Mouse (Mus musculus): Measurements from ENCODE around the gene Trim14. TPM values are rescaled to one million over a fixed set of nuclear protein-coding genes. Genes with fewer than 3 reads are reported as not detected.

The Trim14 gene
- total RNA-seq, 2 experiments from 2014 or later, result 0.88 to 1.1 TPM

DNA sequence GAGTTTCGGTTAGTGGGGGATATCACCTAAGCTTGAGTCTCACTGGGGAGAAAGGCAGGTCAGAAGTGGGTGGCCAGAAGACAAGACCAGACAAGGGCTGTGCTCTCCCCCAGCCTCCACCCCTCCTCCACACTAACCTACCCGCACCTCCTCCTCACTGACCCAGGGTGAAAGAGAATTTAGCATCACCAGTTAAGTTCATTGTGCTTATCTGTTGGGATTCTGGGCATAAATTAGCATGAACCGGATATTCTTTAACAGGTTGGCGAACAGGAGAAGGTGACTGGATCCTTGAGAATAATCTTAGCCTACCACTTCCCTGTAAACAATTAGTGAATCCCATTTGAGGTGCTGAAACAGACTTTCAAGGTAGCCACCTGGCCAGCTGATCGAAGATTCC is 60.8 kb downstream of the Trim14 start:
- no peak for DNase-seq

DNA sequence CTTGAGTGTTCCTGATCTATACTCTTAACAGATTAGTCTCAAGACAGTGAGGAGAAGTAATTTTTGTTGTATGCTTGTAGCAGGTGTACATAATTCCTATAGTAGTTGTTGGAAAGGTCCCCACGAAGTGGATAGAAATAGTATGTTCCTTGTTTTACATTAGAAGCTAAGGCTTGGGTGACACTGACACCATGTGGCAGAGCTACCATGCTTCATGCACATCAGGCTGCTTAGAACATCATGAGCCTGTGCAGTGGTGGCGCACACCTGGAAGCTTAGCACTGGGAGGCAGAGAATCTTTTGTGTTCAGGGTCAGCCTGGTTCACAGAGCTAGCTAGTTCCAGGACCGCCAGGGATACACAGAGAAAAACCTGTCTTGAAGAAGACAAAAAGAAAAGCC is 70.2 kb downstream of the Trim14 start:
- DNase-seq, result no peak

DNA sequence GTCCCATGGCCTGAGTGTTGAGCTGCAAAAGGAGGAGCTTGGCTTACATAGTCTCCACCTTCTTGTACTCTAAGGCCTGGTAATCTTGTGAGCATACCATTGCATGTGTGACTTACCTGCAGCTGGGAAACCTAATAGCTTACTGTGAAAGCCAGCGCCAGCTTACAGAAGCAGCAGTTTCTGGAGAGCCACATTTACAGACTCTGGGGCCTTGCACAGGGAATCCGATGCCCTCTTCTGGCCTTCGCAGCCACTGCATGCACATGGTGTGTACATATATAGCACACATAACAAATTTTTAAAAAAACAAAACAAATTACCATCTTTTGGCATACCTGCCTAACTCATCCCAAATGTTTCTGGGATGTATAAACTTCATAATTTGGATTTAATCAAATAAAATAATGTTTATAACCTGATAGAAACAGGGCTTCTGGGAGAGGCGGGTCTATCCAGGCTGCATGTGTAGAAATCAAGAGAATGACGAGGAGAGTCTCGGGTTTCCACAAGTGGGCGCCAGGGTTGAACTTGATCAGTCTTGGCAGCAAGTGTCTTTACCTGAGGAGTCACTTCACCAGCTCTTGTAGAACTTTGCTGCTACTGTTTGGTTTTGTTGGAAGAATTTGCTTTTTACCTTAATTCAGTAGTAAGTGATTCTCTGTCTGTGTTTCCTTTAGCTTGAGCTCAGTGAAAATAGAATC is 72.7 kb downstream of the Trim14 start:
- no peak for DNase-seq

DNA sequence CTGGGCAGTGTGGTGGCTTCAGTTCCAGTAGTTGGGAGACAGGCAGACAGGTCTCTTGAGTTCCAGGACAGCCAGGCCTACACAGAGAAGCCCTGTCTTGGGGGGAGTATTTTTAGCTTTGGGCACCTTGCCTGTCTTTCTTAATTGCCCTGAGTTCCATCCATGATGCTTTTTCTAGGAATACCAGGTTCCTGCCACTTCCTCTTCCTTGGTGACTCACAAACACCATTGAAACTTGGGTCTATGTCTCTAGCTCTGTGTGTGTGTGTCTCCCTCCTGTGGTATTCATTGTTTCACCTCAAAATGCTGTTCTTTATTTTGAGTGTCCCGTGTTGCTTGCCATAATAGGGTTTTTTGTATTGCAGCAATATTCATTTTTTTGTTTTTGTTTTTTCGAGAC is 77.5 kb downstream of the Trim14 start:
- no peak for DNase-seq

DNA sequence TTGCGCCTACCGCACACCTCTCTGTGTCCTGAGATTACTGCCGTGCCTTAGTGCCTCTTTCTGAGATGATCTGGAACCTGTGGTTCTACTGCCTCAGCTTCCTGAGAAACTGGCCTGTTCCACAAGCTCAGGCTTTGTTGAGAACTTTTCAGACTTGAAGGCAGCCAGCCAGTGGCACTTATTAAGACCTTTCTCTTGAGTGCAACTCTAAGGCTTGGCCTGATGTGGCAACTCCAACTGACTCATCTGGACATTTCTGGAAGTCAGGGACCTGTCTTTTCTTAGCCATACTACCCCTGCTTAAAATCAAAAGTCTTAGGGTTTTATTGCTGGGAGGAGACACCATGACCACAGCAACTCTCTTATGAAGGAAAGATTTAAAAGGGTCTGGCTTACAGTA is 78.8 kb downstream of the Trim14 start:
- DNase-seq, result no peak

DNA sequence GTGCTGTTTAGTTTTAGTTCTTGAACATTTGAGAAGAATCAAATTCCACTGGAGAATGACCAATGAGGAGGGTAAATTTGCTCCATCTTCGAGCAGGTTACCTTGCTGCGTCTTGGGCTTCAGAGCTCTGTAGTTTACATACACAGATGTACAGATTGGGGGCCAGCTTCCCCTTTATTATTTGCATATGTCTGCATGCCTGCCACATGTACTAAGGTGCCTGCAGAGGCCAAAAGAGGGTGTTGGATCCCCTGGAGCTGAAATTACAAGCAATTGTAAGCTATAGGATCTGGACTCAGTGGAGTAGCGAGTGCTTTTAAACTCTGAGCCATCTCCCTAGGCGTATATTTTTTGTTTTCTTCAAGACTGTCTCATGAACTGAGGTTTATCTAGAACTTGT is 79.2 kb downstream of the Trim14 start:
- DNase-seq, result no peak

DNA sequence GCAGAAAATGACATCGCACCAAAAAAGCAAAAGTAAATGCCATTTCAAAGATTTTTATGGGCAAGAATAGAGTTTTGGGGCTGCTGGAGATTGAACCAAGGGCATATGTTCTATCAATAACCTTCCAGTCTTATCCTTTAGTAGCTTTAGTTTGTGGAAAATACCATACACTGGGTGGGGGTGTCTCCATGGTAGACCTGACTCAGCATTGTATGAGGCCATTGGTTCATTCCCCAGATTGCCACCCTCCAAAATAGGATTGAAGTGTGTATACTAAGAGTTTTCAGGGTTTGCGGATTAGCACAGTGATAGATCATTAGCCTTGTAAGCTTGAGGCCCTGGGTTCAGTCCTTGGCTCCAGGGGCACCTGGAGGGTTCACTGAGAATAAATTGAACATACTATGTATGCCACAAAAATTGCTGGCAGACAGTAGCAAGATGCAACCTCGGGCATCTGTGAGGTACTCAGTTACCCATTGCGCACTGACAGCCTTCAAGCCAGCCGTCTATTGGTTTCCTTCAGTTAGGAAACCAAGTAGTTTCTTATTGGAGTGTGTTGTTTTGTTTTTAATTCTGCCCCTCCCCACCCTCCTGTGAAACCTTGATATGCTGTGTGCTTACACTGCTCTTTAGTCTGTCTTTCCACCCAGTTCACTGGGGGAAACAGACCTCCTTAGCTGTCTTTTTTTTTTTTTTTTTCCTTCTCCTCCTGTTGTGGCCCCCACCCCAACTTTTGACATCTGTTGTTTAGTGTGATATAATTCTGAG is 81.7 kb downstream of the Trim14 start:
- no peak for DNase-seq

DNA sequence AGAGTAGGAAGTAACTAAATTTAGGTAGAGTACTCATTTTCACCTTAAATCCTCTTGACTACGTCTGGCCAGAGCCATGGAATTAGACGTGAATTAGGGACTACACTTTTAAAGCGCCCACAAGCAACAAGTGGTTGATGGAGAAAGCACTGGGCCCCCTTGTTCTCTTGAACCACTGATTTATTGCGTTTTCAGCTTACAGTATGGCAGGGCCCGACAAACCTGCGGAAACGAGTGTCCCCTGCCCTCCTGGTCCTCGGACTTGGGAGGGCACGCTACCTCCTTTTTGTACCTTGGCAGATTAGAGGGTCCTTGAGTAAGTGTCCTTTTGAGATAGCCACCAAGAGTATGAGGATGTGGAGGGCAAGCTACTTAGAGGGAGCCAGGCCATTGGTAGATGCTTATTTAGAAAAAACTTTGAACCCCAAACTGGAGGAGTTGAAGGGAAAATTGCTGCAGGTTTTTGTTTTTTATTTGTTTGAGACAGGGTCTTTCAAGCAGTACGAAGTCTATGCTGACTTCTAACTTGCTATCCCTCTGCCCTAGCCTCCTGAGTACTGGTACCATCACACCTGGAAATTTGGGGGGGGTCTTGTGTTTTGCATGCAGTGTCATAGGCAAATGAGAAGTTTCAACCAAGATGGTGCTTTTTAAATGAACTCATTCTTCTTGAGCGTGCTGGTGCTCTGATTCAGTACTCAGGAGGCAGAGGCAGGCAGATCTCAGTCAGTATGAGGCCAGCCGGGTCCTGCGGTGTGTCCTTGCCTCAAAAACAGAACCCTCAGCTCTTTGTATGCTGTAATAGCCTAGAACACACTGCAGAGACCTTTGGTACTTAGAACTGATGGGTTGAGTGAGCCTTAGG is 82.9 kb downstream of the Trim14 start:
- DNase-seq, result no peak

DNA sequence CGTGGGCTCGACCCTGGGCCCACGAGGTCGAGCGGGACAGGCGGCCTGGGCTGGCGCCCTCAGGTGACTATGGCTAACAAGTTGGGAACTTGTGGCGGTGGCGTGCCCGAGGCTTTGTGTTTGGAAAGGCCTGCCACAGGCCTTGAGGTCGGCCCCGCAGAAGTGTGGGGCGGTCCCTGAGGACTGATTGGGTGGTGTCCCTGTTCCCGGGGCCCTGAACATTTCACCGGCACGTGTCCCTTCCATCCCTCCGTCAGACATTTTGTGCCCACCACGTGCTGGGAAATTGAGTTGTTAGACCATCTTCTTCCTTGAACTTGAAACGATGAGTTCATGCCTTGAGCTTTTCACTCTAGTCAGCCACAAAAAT is 83.5 kb downstream of the Trim14 start:
- DNase-seq, result peak; percentile 34 to 41

DNA sequence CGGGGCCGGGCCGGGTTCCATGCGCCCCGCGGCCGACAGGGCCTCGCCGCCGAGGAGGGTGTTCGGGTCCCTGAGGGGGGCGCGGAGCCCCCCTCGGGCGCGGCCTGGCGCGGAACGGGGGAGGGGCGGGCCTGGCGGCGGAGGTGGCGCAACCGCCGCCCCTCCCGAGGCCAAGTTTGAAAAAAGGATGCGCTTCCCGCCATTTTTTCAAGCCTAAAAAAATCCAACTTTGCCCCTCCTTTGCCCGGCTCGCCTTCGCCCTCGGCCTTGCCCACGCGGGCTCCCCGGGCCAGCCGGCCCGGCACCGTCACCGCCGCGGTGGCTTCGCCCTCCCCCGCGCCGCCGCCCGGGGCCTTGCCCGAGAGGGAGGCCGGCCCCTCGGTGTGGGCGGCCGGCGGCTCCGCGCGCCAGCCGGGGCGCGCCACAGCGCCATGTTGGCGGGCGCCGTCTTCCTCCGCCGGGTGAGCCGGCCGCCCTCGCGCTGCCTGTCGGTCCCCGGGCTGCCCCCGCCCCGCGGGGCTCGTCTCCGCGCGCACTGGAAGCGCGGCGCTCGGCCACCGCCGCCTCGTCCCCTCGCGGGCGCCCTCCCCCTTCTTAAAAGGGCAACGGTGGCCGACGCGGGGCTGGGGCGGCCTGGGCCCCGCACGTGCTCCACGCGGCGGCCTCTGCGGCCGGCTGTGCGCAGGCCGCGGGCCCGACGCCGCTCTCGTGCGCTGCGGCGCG is 84.0 kb downstream of the Trim14 start:
- DNase-seq, result peak; percentile 76

DNA sequence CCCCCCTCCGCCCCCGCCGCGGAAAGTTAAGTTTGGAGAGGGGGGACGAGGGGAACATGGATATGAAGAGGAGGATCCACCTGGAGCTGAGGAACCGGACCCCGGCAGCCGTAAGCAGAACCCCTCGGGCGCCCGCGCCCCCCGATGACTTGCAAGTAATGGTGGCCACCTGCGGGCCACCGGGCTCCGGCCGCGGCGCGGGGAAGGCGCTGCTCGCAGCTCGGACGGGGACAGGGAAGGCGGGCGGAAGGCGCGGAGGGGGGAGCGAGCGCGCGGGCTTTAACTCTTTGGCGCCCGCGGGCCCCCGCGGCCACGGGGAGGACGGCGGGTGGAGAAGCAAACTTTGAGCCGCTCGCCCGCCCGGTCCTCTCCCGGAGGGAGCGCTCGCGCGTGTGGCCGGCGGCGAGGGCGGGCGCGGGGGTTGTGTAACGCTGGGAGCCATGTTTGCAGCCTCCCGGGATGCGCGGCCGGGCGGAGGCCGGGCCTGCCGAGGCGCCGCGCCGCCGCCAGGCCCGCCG is 84.6 kb downstream of the Trim14 start:
- peak; percentile 77 to 82 for DNase-seq

DNA sequence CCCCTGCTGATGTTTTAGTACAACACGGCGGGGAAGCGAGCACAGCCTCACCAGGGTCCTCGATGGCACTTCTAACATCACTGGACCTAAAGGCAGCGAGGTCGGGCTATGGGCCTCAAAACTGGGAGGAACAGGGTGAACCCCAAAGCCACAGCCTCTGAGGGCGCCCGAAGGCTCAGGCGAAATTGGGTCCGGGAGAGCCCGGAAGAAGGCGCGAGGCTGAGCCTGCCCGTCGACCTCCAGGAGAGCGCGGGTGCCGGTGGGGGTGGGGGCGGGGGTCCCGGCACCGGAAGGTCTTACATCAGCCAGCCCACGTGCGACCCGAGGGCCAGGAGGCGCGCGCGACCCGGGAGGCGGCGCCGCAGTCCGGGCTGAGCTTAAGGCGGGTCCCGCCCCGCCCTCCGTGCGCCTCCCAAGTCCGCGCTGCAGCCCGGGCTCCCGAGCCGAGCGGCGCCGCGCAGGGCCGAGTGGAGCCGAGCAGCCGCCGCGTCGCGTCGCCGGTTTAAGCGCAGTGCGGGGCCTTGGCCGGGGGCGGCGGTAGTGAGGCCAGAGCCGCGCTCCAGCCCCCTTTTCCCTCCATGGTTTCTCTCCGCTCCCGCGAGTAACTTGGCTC is 85.3 kb downstream of the Trim14 start, which contains the start of gene Anp32b:
Gene Anp32b, plus strand, starts transcription at position 384 of the 613 bp plus-strand sequence.
- peak; percentile 93 to 95 for DNase-seq

DNA sequence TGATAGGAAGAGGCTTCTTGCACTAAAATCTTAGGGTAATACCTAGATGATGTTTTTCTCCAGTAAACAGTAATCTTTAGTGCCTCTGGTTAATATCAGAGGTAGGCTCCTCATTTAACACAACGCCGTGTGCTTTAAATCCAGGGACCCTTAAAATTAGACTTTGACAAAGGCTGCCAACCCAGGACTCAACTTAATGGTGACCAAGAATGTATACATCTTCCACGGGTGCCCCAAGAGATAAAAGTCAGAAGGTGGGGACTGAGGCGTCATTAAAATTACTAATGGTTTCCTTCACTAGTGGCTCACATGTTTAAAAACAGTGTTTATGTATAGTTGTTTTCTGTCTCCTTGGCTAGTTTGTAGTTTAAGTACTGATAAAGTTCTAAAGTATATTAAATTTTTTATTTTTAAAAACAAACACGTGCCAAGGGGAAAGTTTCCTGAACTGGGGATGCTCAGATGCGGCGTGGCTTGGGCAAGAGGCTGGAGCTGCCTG is 85.9 kb downstream of the Trim14 start:
- no peak for DNase-seq

DNA sequence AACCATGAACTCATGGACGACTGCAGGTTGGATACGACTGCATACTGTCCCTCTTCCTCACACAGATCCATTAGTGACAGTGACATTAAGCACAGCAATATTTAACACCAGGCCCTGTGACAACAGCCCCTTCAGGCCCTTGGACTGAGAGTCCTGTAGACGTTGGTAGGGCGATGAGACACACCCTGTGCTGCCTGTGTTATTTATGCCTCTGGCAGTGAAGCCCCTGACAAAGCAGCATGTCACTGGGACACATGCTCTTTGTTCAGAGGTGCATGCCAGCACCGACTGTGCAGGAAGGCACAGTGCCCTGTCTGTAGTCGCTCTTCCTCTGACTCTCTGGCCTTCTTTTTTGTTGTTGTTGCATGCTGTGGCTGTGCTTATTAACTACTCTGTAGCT is 87.1 kb downstream of the Trim14 start:
- DNase-seq, result peak in 1 of 2 experiments; percentile 14

DNA sequence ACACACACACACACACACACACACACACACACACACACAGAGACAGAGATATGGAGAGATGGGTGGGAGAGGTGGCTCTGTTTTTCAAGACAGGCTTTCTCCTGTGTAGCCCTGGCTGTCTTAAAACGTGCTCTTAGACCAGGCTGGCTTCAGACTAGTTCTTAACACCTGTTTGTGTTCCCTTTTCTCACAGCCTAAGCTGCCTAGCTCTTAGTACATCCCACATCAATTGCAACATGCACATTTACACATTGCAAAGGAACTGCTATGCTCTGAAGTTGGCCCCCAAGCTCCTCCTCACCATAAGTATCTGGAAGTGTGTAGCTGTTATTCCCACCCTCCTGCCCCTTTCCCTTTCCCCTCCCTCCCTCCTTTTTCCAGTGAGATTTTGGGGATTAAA is 88.5 kb downstream of the Trim14 start:
- DNase-seq, result no peak

DNA sequence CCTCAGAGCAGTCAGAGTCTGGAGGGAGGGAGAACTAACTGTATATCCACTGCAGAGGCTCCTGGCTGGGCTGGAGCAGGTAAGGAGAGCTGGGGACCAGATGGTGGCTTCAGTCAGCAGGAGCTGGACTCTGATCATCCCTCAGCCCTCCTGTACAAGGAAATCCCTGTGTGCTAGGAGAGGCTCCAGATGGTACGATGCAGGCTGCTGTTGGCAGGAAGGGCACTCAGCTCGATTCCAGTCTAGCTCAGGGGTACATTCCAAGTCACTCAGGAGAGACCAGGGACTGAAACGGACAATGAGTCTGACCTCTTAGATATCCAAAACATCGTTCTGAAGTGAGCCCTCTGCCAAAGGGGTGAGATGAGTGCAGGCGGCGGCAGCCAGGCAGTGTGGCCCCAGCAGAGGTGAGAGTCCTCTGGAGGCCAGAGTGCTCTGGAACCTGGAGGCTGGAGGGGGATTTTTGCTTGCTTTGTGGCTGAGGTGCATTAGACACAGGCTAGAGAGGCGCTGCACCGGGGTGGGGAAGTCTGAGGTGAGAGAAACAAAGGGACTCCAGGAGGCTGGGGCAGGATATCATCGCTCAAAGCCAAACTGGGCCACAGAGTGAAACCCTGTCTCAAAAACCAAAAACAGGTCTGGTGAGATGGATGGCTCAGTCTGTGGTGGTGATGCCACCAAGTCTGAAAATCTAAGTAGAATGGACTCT is 90.5 kb downstream of the Trim14 start:
- DNase-seq, result no peak

All from layer of hippocampus, postnatal 36 days (tissue).